Mouse (Mus musculus) thymus, adult 2 months (tissue): ENCODE measurements around the gene Tst.

Experiments
- CTCF ChIP-seq: fragments of 200-500 bp; IDR thresholded peaks from 2 replicates; pipeline ENCODE4 v1.5.1; 2012; ENCODE audit warnings: mild to moderate bottlenecking, control low read depth, low read length, moderate library complexity, borderline replicate concordance; ENCODE audit not compliant: control insufficient read depth, poor library complexity, insufficient read depth; ENCODE audit errors: extremely low read depth
- POLR2A ChIP-seq: fragments of 200-500 bp; IDR thresholded peaks from 2 replicates; pipeline ENCODE4 v1.6.1; 2012; ENCODE audit warnings: mild to moderate bottlenecking, low read length, control low read depth, moderate library complexity; ENCODE audit not compliant: control insufficient read depth, poor library complexity, insufficient read depth; ENCODE audit errors: extremely low read depth

- TF ChIP-seq CTCF = no peak
- no peak for TF ChIP-seq POLR2A
Measured at GRCm38 (mm10) chr15:78395478-78395962, 10.2 kb downstream of the Tst start, which contains the start of gene Tex33.
